Mouse (Mus musculus): ENCODE measurements around the gene Ntrk3. TPM values are rescaled to one million over a fixed set of nuclear protein-coding genes. Genes with fewer than 3 reads are reported as not detected.

The Ntrk3 gene
- polyA plus RNA-seq, 1 experiment from 2014 or later: 3.5 TPM

DNA sequence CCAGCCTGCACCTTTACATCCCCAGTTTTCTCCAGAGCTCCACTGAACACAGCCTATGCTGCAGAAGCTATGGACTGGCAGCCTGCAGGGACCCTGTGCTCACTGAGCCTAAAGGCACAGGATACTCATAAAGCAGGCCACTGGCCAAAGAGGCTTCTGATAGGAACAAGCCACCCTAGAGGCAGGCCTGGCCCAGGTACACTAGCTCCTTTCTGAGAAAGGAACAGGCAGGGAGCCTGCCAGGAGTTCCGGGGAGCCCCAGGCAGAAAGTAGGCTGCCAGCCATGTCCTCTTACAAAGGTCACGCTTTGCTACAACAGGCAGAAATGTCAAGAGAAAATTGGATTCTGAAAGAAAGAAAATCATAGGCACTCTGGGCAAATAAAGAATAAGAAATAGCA lies 254.8 kb downstream of the Ntrk3 start:
- no peak overlapping the region for H3K4me2 ChIP-seq (ENCODE audit: low read depth, low read length)
- no peak overlapping the region for H3K4me3 ChIP-seq (replicated peaks; ENCODE audit: low read length)
- H3K27me3 ChIP-seq (ENCODE audit: control insufficient read depth, insufficient read depth, low read length): no peaks in the 10 kb centered on the region
- no peaks in the 10 kb centered on the region for H3K4me1 ChIP-seq (ENCODE audit: control insufficient read depth, insufficient read depth, low read length)
- 83% methylated on average over 2 of the region's 2 CpGs for WGBS
- H3K27ac ChIP-seq (ENCODE audit: low read length): no peak overlapping the region
- no peak overlapping the region for H3K9ac ChIP-seq (ENCODE audit: low read length)
- no peaks in the 10 kb centered on the region for H3K36me3 ChIP-seq (ENCODE audit: control insufficient read depth, insufficient read depth, low read length)
- H3K9me3 ChIP-seq (replicated peaks; ENCODE audit: control insufficient read depth, low read length): no peaks in the 10 kb centered on the region
- ATAC-seq (ENCODE audit: insufficient read depth, low FRiP score): no peak

DNA sequence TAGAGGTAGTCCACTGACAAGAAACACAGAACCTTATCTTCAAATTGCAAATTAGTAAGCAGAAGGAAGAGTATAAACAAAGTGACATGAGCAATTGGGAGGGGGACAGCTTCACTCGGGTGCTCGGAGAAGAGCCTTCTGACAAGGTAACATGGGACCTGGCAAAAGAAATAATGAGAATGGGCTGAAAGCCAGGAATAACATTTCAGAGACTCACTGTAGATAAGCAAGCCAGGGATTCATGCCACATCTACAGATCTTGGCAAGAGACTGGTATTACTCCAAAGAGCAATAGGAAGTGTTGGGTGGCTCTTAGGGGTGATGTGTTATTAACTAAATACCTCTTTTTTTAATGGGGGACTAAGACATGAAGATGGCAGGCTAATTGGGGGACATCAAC lies 258.9 kb downstream of the Ntrk3 start:
- WGBS: 62% methylated on average over 2 of the region's 2 CpGs
- no peaks in the 10 kb centered on the region for H3K36me3 ChIP-seq (ENCODE audit: control insufficient read depth, insufficient read depth, low read length)
- no peak overlapping the region for H3K4me3 ChIP-seq (replicated peaks; ENCODE audit: low read length)
- no peak overlapping the region for H3K4me2 ChIP-seq (ENCODE audit: low read depth, low read length)
- no peak overlapping the region for H3K27ac ChIP-seq (ENCODE audit: low read length)
- no peak for ATAC-seq (ENCODE audit: insufficient read depth, low FRiP score)
- H3K4me1 ChIP-seq (ENCODE audit: control insufficient read depth, insufficient read depth, low read length): no peaks in the 10 kb centered on the region
- no peaks in the 10 kb centered on the region for H3K27me3 ChIP-seq (ENCODE audit: control insufficient read depth, insufficient read depth, low read length)
- no peak overlapping the region for H3K9ac ChIP-seq (ENCODE audit: low read length)
- H3K9me3 ChIP-seq (replicated peaks; ENCODE audit: control insufficient read depth, low read length): no peaks in the 10 kb centered on the region

DNA sequence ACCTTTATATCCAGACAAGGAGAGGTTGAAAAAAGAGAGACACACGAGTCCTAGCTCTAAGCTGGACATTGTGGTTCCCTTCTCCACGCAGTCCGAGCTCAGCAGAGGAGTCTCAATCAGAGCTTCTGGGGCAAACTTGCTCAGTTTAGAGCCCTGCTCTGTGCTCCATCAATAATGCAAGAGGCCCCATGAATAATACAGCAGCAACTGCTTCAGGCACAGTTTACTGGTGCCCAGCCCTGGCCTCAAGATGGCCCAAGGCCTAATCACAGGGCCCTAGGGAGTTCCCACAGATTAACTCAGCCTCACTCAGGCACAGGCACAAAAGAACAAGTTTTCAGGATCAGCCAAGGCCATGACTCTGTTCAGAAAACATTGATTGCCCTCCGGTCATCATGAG lies 266.1 kb downstream of the Ntrk3 start:
- no peaks in the 10 kb centered on the region for H3K4me1 ChIP-seq (ENCODE audit: control insufficient read depth, insufficient read depth, low read length)
- 84% methylated on average over 4 of the region's 4 CpGs for WGBS
- no peaks in the 10 kb centered on the region for H3K27me3 ChIP-seq (ENCODE audit: control insufficient read depth, insufficient read depth, low read length)
- no peak overlapping the region for H3K9ac ChIP-seq (ENCODE audit: low read length)
- no peak overlapping the region for H3K27ac ChIP-seq (ENCODE audit: low read length)
- H3K36me3 ChIP-seq (ENCODE audit: control insufficient read depth, insufficient read depth, low read length): no peaks in the 10 kb centered on the region
- no peak overlapping the region for H3K4me3 ChIP-seq (replicated peaks; ENCODE audit: low read length)
- ATAC-seq (ENCODE audit: insufficient read depth, low FRiP score): no peak
- H3K9me3 ChIP-seq (replicated peaks; ENCODE audit: control insufficient read depth, low read length): no peaks in the 10 kb centered on the region
- H3K4me2 ChIP-seq (ENCODE audit: low read depth, low read length): no peak overlapping the region

DNA sequence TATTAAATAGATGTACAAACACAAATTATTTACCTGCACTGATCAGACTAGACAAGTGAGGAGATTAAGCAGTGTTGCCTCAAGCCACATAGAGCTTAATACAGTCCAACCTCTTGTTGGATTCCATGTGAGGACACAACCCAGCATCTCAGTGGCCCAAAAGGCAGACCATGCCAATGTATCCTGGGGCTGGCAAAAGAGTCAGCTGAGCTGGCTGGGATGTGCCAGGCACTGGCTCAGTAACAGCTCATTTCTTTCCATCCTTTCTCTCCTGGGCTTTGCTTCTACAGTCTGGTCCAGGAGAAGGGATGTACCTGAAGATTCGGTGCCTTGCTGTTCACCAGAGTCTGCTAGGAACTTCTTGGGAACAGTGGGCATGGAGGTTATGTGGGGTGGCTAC lies 266.5 kb downstream of the Ntrk3 start:
- Histone ChIP-seq H3K36me3 (ENCODE audit: control insufficient read depth, insufficient read depth, low read length) (no peaks in the 10 kb centered on the region), H3K4me1 (ENCODE audit: control insufficient read depth, insufficient read depth, low read length) (no peaks in the 10 kb centered on the region), H3K4me2 (ENCODE audit: low read depth, low read length) (no peak overlapping the region), H3K27ac (ENCODE audit: low read length) (no peak overlapping the region), H3K27me3 (ENCODE audit: control insufficient read depth, insufficient read depth, low read length) (no peaks in the 10 kb centered on the region), H3K9me3 (replicated peaks; ENCODE audit: control insufficient read depth, low read length) (no peaks in the 10 kb centered on the region), H3K9ac (ENCODE audit: low read length) (no peak overlapping the region), H3K4me3 (replicated peaks; ENCODE audit: low read length) (no peak overlapping the region)
- WGBS: 83% methylated on average over 1 of the region's 1 CpGs
- no peak for ATAC-seq (ENCODE audit: insufficient read depth, low FRiP score)

DNA sequence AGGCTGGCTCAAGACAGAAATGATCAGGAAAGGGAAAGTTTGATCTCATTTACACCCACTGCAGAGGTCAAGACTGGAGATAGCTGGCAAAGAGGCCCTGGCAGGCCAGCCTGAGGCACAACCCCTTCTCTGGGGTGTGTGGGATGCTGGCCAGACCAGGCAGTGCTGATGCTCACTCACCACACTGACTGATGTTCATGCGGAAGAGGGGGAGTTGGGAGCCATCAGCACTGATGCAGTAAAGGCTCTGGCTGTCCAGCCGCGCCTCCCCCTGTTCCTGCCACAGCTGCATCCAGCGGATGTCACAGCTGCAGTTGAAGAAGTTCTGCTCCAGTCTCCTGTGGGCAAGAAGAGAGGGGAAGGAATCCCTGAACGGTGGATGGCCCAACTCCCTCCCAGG lies 275.2 kb downstream of the Ntrk3 start:
- Histone ChIP-seq H3K27ac (ENCODE audit: low read length) (no peak overlapping the region), H3K36me3 (ENCODE audit: control insufficient read depth, insufficient read depth, low read length) (no peaks in the 10 kb centered on the region), H3K27me3 (ENCODE audit: control insufficient read depth, insufficient read depth, low read length) (no peaks in the 10 kb centered on the region), H3K4me1 (ENCODE audit: control insufficient read depth, insufficient read depth, low read length) (no peaks in the 10 kb centered on the region), H3K4me2 (ENCODE audit: low read depth, low read length) (no peak overlapping the region), H3K4me3 (replicated peaks; ENCODE audit: low read length) (no peak overlapping the region), H3K9ac (ENCODE audit: low read length) (no peak overlapping the region), H3K9me3 (replicated peaks; ENCODE audit: control insufficient read depth, low read length) (0 out of 2 replicates have a peak, but pooled peaks cover 2% of the 10 kb centered on the region)
- ATAC-seq (ENCODE audit: insufficient read depth, low FRiP score): no peak
- WGBS: 68% methylated on average over 5 of the region's 5 CpGs

DNA sequence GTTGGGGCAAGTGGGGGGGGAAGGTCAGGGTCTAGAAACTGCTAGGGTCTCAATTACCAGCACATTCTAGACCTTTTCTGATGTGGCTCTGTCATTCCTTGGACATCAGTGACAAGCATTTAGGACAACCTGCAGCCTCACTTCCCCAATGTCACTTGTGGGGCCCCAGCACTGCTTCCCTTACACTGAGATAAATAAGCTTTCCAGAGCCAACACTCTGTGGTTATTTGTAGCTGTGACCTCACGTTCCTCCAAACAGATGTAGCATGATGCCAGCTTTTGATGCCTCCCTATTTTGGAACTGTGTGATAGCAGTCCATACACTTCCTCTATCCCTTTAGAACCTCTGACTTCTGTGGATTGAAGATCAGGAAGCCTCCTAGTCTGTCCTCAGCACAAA lies 278.8 kb downstream of the Ntrk3 start:
- no peak overlapping the region for H3K4me3 ChIP-seq (replicated peaks; ENCODE audit: low read length)
- no peaks in the 10 kb centered on the region for H3K4me1 ChIP-seq (ENCODE audit: control insufficient read depth, insufficient read depth, low read length)
- H3K27ac ChIP-seq (ENCODE audit: low read length): no peak overlapping the region
- H3K27me3 ChIP-seq (ENCODE audit: control insufficient read depth, insufficient read depth, low read length): no peaks in the 10 kb centered on the region
- no peak for ATAC-seq (ENCODE audit: insufficient read depth, low FRiP score)
- WGBS: 78% methylated on average over 1 of the region's 1 CpGs
- no peak overlapping the region for H3K4me2 ChIP-seq (ENCODE audit: low read depth, low read length)
- no peaks in the 10 kb centered on the region for H3K9me3 ChIP-seq (replicated peaks; ENCODE audit: control insufficient read depth, low read length)
- no peak overlapping the region for H3K9ac ChIP-seq (ENCODE audit: low read length)
- no peaks in the 10 kb centered on the region for H3K36me3 ChIP-seq (ENCODE audit: control insufficient read depth, insufficient read depth, low read length)

DNA sequence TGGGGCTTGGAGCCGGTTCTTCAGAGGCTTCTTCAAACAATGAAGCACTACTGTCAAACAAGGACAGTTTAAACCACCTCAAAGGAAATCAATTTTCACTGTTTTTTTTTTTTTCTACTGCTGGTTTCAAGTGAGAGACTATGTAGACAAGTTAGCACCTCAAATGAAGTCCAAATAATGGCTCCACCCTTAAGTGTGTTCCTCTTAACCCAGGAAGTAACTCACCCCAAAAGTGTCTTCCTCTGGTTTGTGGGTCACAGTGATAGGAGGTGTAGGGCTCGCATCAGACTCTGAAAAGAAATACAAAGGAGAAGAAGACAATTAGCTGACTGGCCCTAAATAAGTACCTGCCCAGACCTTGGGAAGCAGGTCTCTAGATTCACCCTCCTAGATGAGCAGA lies 286.1 kb downstream of the Ntrk3 start:
- Histone ChIP-seq H3K27me3 (ENCODE audit: control insufficient read depth, insufficient read depth, low read length) (no peaks in the 10 kb centered on the region), H3K4me2 (ENCODE audit: low read depth, low read length) (no peak overlapping the region), H3K4me1 (ENCODE audit: control insufficient read depth, insufficient read depth, low read length) (no peaks in the 10 kb centered on the region), H3K27ac (ENCODE audit: low read length) (no peak overlapping the region), H3K9me3 (replicated peaks; ENCODE audit: control insufficient read depth, low read length) (no peaks in the 10 kb centered on the region), H3K9ac (ENCODE audit: low read length) (no peak overlapping the region), H3K4me3 (replicated peaks; ENCODE audit: low read length) (no peak overlapping the region), H3K36me3 (ENCODE audit: control insufficient read depth, insufficient read depth, low read length) (no peaks in the 10 kb centered on the region)
- ATAC-seq (ENCODE audit: insufficient read depth, low FRiP score): no peak
- 63% methylated on average over 2 of the region's 2 CpGs for WGBS

DNA sequence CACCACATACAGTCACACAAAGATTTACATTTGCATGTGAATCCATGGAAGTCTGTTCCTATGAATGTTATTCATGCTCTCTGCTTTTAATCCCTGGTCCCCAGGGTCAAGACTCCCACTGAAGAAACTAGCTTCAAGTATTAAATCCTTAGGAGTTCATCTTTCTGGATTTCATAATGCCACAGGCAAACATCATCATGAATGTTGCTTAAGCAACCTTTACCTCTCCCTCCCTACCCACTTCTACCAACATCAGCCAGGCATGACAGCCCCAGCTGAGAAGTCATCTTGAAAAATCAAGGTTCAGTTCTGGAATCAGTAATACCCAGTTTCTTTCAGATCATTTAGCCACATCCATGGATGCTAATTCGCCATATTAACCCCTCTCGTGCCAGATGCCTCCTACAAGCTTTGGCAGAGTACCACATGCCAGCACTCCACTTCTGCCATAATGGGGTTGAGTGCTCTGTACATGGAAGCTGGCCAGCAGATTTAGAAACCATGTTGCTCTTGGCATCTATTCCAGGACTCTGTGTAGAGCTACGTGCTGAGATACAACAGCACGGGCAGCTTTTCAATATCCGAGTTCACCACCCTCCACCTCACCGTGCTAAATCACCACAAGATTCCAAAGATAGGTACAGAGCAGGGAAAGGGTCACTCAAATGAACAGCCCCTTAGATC lies 287.8 kb downstream of the Ntrk3 start:
- Histone ChIP-seq H3K27ac (ENCODE audit: low read length) (no peak overlapping the region), H3K9ac (ENCODE audit: low read length) (no peak overlapping the region), H3K4me3 (replicated peaks; ENCODE audit: low read length) (no peak overlapping the region), H3K9me3 (replicated peaks; ENCODE audit: control insufficient read depth, low read length) (no peaks in the 10 kb centered on the region), H3K4me2 (ENCODE audit: low read depth, low read length) (no peak overlapping the region), H3K36me3 (ENCODE audit: control insufficient read depth, insufficient read depth, low read length) (no peaks in the 10 kb centered on the region), H3K4me1 (ENCODE audit: control insufficient read depth, insufficient read depth, low read length) (no peaks in the 10 kb centered on the region), H3K27me3 (ENCODE audit: control insufficient read depth, insufficient read depth, low read length) (no peaks in the 10 kb centered on the region)
- no peak for ATAC-seq (ENCODE audit: insufficient read depth, low FRiP score)
- WGBS: 93% methylated on average over 6 of the region's 6 CpGs

DNA sequence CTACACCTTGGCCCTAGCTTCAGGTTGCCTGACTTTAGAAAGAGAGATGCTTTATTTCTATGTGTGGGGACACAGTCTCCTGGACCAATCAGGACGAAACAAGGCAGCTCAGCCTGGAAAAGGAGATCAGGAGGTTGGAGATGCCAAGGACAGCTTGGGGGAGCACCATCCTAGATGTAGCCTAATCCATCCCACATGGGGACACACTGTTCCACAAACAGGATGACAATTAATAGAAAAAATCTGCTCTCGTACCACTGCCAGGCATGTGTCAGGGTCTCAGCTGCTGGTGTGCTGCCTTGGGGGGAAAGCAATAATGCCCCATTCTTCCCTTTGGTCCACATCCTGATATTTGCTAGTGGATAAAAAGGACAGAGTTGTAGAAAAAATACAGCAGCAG lies 289.0 kb downstream of the Ntrk3 start:
- Histone ChIP-seq H3K4me3 (replicated peaks; ENCODE audit: low read length) (no peak overlapping the region), H3K27me3 (ENCODE audit: control insufficient read depth, insufficient read depth, low read length) (no peaks in the 10 kb centered on the region), H3K9ac (ENCODE audit: low read length) (no peak overlapping the region), H3K27ac (ENCODE audit: low read length) (no peak overlapping the region), H3K4me1 (ENCODE audit: control insufficient read depth, insufficient read depth, low read length) (no peaks in the 10 kb centered on the region), H3K4me2 (ENCODE audit: low read depth, low read length) (no peak overlapping the region), H3K9me3 (replicated peaks; ENCODE audit: control insufficient read depth, low read length) (no peaks in the 10 kb centered on the region), H3K36me3 (ENCODE audit: control insufficient read depth, insufficient read depth, low read length) (no peaks in the 10 kb centered on the region)
- no peak for ATAC-seq (ENCODE audit: insufficient read depth, low FRiP score)
- 84% methylated on average over 2 of the region's 2 CpGs for WGBS

All from stomach, embryonic 16.5 days (tissue).